Mouse (Mus musculus): ENCODE measurements around the gene Igsf8.

DNA sequence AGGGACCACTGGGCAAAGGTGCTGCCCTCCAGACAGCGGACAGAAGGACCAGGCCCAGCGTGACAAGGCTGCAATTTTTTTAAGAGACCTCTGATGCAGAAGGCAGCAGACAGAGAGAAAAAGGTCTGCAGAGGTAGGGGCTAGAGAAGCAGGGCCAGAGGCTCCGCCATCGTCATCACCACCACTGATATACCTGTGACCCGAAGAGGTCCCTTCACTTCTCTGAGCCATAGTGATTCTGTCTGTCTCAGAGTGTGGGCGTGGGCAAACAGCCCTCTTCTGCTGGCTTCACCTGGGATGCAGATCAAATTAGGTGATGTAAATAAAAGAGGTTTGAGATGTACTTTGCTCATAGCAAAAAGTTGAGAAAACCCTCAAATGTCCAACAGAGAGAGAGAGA is 68.2 kb downstream of the Igsf8 start:
- TF ChIP-seq POLR2A (IDR thresholded peaks at IDR 0.05; ENCODE audit: borderline replicate concordance, control insufficient read depth, low read depth, low read length) (no peak), CTCF (IDR thresholded peaks at IDR 0.05; ENCODE audit: control insufficient read depth, insufficient read depth, low read length) (no peak)
